Mouse (Mus musculus): ENCODE results near the gene Chm. TPM values are rescaled to one million over a fixed set of nuclear protein-coding genes. Genes with fewer than 3 reads are reported as not detected.
"Not testable (repeated sequence)": the region's sequence is repeated elsewhere in the genome, so short reads cannot be mapped to it uniquely, and the experiment has no call there.

Gene Chm
- 10 to 100 TPM; 44.4 to 46.1 TPM for total RNA-seq (2021)

DNA sequence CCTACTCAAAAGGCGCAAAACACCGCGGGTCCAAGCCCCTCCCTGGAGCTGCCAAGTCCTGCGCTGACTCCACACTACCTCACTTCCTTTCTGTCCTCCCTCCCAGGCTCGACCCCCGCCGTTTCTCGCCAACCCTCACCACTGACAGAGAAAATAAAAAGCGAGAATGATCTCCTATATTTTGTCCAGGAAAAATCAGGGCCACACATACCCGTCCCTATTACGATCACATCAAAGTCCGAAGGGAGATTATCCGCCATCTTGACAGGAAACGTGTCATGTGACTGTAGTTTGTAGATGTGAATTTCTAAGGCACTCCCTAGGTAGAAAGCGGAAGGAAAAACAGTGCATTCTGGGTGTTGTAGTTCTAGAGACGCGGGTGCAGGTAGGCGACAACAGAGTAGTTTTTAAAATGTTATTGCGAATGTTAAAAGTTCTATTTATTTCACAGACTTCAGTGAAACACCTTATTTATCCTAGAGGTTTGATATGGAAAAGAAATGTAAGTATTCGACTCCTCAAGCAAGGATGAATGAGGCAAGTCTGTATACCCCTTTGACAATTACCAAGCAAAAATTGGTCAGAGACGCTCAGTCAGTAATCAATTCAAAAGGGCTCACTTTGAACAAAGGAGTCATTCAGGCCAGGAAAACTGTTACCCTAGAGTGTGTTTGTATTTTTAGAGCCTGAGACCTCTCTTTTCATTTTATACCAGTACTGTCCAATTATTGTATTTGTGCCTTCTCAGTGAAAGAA, at the start of gene Chm:
Gene Chm, minus strand, starts transcription at position 288 of the 756 bp plus-strand sequence.
- peak; percentile 37 to 50 for DNase-seq

DNA sequence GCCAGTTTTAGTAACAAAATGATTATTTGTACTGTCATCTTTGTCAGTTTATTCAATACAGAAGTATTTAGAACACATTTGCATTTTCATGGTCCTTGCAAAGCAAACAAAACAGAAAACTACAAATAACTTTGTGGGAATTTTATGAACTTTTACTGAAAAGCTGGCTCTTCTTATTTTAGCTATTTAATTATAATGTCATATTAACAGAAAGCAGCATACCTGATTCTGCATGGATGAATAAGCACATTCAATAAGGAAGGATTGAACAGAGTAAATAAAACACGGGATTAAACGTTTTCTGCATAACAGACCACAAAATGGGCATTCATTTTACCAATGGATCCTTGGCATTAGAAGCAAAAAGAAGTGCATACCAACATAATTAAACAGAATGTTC, 8.6 kb upstream of the Chm start:
- no peak for DNase-seq

DNA sequence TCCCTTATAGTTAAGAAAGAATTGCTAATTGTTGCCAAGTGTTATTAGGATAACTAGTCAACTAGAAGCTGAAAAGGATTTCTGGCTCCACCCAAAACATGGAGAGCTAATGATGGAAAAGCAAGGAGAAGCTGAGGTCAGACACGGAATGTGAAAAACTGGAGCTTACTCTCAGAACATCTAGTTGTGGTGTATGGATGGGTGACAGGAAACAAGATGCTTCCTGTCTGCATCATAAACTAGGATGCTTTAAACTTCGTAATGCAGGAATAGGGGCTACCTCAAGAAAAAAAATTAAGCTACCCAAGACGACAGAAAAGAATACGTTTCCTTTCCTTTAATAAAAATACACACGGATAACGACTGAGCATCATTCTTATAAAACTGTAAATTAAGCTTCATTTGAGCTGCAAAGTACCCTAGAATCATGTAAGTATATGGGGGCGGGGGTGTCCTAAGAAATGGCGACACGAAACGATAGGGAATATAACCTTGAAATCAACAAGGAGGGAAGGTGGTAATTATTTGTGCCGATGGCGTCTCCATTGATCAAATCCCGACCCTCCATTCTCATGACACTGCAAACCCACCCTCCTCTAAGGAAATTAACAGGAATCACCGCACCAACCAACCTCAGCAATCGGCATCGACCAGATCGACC, 618 bp downstream of the Chm start:
- no peak for DNase-seq

GRCm38 (mm10) chrX:113180856-113181255, 4.5 kb downstream of the Chm start:
- not testable (repeated sequence) for DNase-seq

- DNase-seq, result no peak
These were observed 12.6 kb downstream of the Chm start for GRCm38 (mm10) chrX:113172766-113173165.

DNA sequence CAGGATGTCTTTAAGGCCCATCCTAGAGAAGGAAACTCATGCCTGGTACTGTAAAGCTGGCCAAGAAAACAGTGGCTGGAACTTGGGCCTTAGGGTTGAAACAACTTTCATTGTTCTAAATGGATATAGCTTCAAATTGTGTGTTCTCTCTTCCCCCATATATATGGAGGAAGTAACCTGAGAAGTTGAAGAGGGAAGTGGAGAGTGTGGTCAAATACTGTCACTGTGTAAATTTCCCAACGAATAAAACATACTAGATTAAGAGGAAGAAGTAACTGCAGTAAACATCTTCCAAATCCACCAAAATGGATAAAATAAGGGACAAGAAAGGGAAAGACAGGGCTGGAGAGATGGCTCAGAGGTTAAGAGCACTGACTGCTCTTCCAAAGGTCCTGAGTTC, 13.0 kb downstream of the Chm start:
- no peak for DNase-seq

DNA sequence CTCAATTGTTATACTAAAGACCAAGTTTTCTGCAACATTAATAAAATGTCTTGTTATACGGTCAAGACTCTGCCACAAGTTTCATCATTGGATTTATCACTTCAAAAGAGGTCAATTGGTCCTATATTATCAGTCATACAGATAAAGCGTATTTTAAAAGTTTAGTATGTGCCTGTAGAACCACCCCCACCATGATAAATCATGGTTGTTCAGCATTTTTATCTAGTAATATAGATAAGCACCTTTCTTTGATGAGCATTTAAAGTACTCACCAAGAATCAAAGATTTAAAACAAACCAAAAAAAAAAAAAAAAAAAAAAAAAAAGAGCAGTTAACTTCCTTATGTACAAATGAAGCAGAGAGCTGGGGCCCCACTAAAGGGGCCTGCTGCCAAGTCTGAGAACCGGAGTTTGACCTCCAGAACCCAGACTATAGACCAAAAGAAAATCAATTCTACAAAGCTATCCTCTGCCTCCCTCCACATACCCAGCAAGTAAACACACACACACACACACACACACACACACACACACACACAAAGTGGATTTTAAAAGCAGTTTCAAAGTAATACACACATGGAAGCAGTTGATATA, 25.0 kb downstream of the Chm start:
- DNase-seq, result no peak

DNA sequence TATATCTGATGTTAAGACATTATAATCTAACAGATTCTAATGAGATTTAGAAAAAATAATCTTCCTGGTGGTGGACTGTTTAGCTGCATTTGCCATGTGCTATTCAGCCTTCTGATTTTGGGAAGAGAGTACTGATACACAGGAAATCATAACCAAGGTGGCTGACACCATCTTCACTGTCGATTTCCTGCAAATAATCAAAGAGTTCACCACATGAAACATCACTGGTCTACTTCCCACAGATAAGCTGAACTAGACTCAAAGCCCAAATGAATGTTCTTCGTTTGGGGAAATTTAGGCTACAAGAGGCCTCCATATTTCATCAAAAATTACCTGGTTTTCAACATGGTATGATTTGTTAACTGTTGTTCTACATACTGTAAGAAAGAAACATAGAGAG, 101.1 kb downstream of the Chm start:
- DNase-seq, result no peak

GRCm38 (mm10) chrX:113076053-113076452, 109.3 kb downstream of the Chm start:
- DNase-seq, result no peak

- DNase-seq, result no peak
These were observed 110.5 kb downstream of the Chm start for GRCm38 (mm10) chrX:113074823-113075222.

DNA sequence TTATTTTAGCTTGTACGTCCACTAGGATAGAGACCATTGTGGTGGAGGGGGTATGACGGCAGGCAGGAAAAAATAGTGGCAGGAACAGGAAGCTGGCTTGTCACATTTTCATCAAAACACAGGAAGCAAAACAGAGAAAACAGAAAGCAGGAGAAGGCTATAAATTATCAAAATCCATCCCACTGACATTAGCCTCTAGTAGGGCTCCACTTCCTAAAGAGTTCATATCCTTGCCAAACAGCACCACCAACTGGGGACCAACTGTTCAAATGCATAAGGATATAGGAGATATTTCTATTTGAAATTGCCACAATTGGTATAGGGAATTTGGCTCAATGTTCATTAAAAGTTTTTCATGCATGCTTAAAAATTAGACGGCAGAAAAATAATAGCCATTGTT, 181.7 kb downstream of the Chm start:
- no peak for DNase-seq

DNA sequence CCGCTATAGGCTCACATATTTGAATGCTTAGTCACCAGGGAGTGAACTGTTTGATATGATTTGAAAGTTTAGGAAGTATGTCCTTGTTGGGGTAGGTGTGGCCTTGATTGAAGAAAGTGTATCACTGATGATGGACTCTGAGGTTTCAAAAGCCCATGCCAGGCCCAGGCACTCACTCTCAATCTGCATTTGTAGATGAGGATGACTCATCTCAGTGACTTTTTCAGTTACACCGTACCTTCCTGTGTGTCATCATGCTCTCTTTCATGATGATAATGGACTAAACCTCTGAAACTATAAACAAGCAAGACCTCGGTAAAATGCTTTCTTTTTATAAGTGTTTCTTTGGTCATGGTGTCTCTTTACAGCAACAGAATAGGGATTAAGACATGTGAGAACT, 183.1 kb downstream of the Chm start:
- no peak for DNase-seq

Small RNAs within 50 kb of the gene (microRNA-seq; reads per million reads assigned to microRNA genes)
- gene Mir361, result 4,252 to 7,037 reads per million in 2 experiments

Other genes starting within 250 kb of the Chm start
- under 1 TPM; 0.61 to 0.80 TPM for gene Dach2, start 112.0 kb upstream of the Chm start, total RNA-seq (2021)

All from layer of hippocampus, postnatal 36 days (tissue).